Mouse (Mus musculus) natural killer cell, adult 2 months (primary cell): ENCODE data around the gene Gfm1.

Experiments
- DNase-seq, 2 experiments: peaks; one replicate each; pipeline ENCODE4 v3.0.0; 2022; ENCODE audit warnings: low spot score in 2 of 2

The Gfm1 gene

DNA sequence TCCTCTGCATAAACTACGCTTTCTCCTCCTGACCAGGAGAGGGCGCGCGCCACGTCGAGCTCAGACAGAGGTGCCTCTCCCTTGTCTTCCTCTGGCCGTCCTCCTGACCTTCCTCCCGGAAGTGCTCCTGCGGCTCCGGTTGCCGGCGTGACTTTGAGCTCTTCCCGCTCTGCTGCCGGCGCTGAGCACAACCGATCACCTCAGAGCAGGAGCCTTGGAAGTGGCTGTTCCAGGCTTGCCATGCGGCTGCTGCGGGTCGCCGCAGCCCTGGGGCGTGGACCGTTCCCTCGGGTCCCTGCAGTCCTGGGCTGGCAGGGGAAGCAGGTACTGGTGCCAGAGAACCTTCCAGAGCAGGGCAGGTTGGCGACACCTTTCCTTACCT, at the start of gene Gfm1:
Gene Gfm1 (plus strand): TSS at position 98 of the 382 bp plus-strand sequence.
- DNase-seq, result peak; percentile 69 to 82

- no peak for DNase-seq
Measured at GRCm38 (mm10) chr3:67429338-67429998, 428 bp upstream of the Gfm1 start.

GRCm38 (mm10) chr3:67434011-67434410, 4.1 kb downstream of the Gfm1 start:
- no peak for DNase-seq

- DNase-seq, result no peak
Measured at GRCm38 (mm10) chr3:67447143-67447542, 17.2 kb downstream of the Gfm1 start.

- DNase-seq, result no peak
Measured at GRCm38 (mm10) chr3:67449660-67450059, 19.8 kb downstream of the Gfm1 start.

DNA sequence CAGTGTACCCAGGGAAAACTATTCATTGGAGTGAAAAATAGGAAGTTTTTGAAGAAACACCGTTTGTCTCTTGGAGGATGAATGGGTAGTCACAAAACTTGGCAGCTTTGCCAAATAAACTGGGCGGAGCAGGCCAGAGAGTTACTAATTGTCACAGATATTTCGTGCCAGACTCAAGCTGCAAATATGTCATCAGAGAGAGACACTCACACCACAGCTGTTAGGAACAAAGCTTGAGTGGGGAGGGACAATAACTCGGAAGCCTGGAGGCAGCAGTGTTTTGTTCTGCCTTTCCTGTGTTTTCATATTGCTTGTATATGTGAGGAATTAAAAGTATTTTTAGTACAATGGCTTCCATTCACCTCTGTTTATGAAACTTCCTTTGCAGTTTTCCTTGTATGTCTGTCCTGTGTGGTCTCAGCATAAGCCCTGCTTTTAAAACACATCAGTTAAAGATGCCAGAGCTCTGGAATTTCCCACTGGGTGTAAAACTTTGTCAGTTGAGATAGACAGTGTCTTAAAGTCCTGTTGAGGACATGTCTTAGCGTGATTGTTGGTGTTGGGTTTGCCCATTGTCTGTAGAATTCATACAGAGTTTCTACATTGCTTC, 20.8 kb downstream of the Gfm1 start:
- DNase-seq, result no peak

- no peak for DNase-seq
Measured at GRCm38 (mm10) chr3:67459881-67460280, 30.0 kb downstream of the Gfm1 start.

DNA sequence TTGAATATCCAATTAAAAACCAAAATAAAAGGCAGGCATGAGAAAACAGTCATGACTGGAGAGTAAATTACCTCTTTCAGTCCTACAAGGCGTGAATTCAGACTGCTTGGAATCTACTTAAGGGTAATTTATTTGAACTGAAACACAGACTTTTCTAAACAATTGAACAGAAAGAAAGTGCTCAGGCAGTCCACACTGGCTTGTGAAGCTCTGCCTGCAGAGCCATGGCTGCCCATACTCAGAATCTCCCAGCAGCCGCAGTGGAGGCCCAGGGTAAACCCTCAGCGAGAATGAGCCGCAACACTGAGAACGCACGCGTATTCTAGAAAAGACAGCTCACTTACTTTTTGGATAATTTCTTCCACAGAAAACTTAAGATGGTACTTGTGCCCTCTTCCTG, 32.1 kb downstream of the Gfm1 start:
- no peak for DNase-seq

GRCm38 (mm10) chr3:67462578-67462977, 32.7 kb downstream of the Gfm1 start:
- no peak for DNase-seq

- no peak for DNase-seq
Measured at GRCm38 (mm10) chr3:67463001-67463400, 33.1 kb downstream of the Gfm1 start.

- peak in 1 of 2 experiments; percentile 3 for DNase-seq
Measured at GRCm38 (mm10) chr3:67463450-67464372, 33.8 kb downstream of the Gfm1 start, which contains the start of gene Lxn. TSS of gene Lxn (minus strand) at chr3:67463926.

DNA sequence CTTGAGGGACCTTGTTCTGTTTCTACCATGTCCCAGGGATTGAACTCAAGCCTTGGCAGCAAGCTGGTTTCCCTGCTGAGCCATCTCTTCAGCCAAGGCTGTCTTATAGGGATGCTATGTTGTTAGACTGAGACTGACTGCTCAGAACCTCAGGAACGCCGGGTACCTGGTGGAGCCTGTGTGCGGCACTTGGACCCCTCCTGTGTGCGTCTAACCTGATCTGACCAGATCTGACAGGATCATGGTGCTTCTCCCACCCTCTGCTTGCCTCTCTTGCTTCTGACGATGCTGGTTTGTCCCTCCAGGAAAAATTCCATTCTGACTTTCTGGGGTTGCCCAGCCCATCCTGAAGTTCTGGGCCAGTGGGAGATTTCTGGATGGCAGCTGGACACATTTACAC, 36.7 kb downstream of the Gfm1 start:
- DNase-seq, result no peak

DNA sequence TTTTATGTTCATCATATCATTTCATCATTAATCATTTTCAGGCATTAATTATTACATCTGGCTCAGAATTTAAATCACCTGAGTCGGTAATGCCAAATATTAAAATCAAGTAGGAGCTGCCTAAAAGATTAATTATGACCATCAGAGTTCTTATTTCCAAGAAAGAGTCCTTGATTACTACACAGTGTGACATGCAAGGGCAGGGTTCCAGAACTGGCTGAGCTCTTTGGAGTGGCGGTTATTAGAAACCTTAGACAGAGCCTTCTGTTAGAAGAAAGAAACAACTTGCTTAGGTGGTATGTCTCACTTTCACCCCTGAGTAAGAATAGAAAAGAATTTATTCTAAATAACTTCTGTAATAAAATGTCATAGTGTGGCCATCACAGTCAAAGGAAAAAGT, 37.4 kb downstream of the Gfm1 start:
- DNase-seq, result no peak

DNA sequence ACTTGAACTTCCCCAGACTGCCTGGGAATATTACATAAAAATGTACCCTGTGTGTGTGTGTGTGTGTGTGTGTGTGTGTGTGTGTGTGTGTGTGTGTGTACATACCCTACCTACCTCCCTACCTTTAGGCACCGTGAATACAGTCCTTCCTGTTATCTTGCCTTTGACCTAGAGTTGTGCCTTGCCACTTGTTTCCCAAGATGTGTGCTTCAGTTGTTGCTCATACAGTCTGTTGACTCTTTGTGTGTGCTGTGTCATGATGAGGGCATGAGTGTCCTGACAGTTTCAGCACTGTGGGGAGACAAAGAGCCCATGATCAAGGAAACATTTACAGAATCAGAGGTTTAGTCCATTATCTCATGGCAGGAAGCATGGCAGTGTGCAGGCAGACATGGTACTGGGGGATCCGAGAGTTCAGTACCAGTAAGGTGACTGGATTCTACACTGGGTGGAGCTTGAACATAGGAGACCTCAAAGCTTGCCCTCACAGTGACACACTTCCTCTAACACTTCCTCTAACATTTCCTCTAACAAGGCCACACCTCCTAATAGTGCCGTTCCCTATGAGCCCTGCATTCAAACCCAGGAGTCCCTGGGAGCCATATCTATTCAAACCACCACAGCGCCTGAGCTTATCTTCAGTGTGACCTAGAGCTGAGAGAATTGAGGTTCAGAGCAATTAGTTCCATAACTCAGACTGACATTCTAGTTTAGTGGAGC, 41.7 kb downstream of the Gfm1 start:
- no peak for DNase-seq

DNA sequence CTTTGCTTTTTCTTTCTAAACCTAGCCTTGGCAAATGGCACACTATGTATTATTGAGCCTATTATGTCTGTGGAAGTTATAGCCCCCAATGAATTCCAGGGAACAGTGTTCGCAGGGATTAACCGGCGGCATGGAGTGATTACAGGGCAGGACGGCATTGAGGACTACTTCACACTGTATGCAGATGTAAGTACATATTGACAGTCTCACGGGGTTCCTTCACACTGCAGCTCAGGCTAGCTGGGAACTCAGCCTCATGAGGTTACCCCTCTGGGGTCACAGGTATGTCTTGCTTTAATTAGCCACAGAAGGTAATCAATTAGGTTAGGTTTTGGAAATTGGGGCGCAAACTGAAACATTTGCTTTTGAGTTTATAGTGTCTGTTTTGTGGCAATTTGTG, 43.5 kb downstream of the Gfm1 start:
- no peak for DNase-seq

DNA sequence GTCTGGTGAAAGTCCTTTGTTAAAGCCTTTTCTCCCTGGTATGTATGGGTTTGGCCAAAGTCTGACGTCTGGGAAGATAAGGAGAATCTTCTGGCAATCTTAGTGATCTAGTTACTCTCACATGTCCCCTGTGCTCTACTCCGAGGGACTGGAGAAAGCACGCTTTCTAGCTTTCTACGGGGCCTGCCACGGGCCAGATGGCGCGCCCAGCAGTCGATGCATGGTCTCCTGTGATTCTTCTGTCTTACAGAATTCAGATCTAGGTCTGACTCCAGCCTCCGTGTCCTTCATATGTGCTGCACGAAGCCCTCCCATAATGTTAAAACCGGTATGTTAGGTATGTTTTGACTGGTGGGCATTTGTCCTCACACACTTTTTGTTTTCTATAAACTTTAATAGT, 49.9 kb downstream of the Gfm1 start:
- no peak for DNase-seq

GRCm38 (mm10) chr3:67482400-67482799, 52.5 kb downstream of the Gfm1 start:
- DNase-seq, result no peak

GRCm38 (mm10) chr3:67485233-67485632, 55.3 kb downstream of the Gfm1 start:
- DNase-seq, result no peak

- DNase-seq, result no peak
Measured at GRCm38 (mm10) chr3:67490156-67490555, 60.3 kb downstream of the Gfm1 start.

GRCm38 (mm10) chr3:67492086-67492869, 62.4 kb downstream of the Gfm1 start:
- no peak for DNase-seq

GRCm38 (mm10) chr3:67493132-67493531, 63.2 kb downstream of the Gfm1 start:
- DNase-seq, result no peak
